Mouse (Mus musculus) liver, adult 2 months (tissue): ENCODE data around the gene L1td1. TPM values are rescaled to one million over a fixed set of nuclear protein-coding genes. Genes with fewer than 3 reads are reported as not detected.

Source experiments
- DNase-seq: peaks from one replicate; pipeline ENCODE4 v3.0.0-alpha.2; 2011; ENCODE audit warnings: low read depth, low spot score; ENCODE audit errors: extremely low read depth
- H3K27ac ChIP-seq: fragments of 200-500 bp; replicated peaks from 2 replicates; pipeline ENCODE4 v1.5.1; 2012; ENCODE audit warnings: low read depth, mild to moderate bottlenecking, control low read depth, inconsistent platforms, low read length; ENCODE audit not compliant: insufficient read depth
- H3K27me3 ChIP-seq: fragments of 200-500 bp; 2 replicates; pipeline ENCODE4 v1.6.1; 2012; ENCODE audit warnings: mild to moderate bottlenecking, moderate library complexity, low read length, inconsistent platforms; ENCODE audit not compliant: control insufficient read depth, insufficient read depth
- H3K36me3 ChIP-seq: fragments of 200-500 bp; 2 replicates; pipeline ENCODE4 v1.6.1; 2012; ENCODE audit warnings: low read length, inconsistent platforms; ENCODE audit not compliant: control insufficient read depth, insufficient read depth
- H3K4me1 ChIP-seq: fragments of 200-500 bp; 2 replicates; pipeline ENCODE4 v1.6.1; 2011; ENCODE audit warnings: low read length; ENCODE audit not compliant: control insufficient read depth, insufficient read depth
- H3K4me3 ChIP-seq: fragments of 200-500 bp; 2 replicates; pipeline ENCODE4 v1.5.1; 2011; ENCODE audit warnings: low read depth, mild to moderate bottlenecking, control low read depth, low read length, moderate library complexity; ENCODE audit not compliant: insufficient read depth
- H3K79me2 ChIP-seq: fragments of 200-500 bp; 2 replicates; pipeline ENCODE4 v1.6.1; 2012; ENCODE audit warnings: inconsistent platforms, mild to moderate bottlenecking, low read length, moderate library complexity; ENCODE audit not compliant: control insufficient read depth, insufficient read depth
- H3K9ac ChIP-seq: fragments of 200-500 bp; 2 replicates; pipeline ENCODE4 v1.6.1; 2012; ENCODE audit warnings: low read depth, mild to moderate bottlenecking, control low read depth, inconsistent platforms, low read length
- CTCF ChIP-seq: fragments of 200-500 bp; IDR thresholded peaks from 2 replicates; pipeline ENCODE4 v1.5.1; 2011; ENCODE audit warnings: low read depth, low read length, control low read depth
- POLR2A ChIP-seq: fragments of 200-500 bp; IDR thresholded peaks from 2 replicates; pipeline ENCODE4 v1.6.1; 2011; ENCODE audit warnings: low read length, control low read depth; ENCODE audit not compliant: insufficient read depth; ENCODE audit errors: extremely low read depth
- WGBS: fragments of 180-500 bp; shearing (Covaris S2); methylation state at CpG from one replicate; pipeline ENCODE4 v1.1.7; 2018; 5-methylcytosine and 5-hydroxymethylcytosine counted together
- polyA plus RNA-seq: library from polyadenylated mRNA; depleted of rRNA; stranded (reverse); fragments of >200 nt; gene quantifications from 2 replicates; pipeline ENCODE4 v1.2.3, GENCODE M21; 2012; rRNA removed
- total RNA-seq: library from RNA; depleted of rRNA; stranded (reverse); fragments of >200 nt; gene quantifications from 2 replicates; pipeline ENCODE4 v1.2.3, GENCODE M21; 2014; rRNA removed

The L1td1 gene
- total and polyA plus RNA-seq, 2 experiments, result not detected

GRCm38 (mm10) chr4:98776721-98777427 is 50.3 kb downstream of the L1td1 start:
- H3K4me1 ChIP-seq, result no peaks in the 10 kb centered on the region
- DNase-seq, result no peak
- no peaks in the 10 kb centered on the region for H3K79me2 ChIP-seq
- no peak overlapping the region for H3K4me3 ChIP-seq
- H3K27ac ChIP-seq, result no peak overlapping the region
- 0 out of 2 replicates have a peak, but pooled peaks cover 3% of the 10 kb centered on the region for H3K27me3 ChIP-seq
- no peak overlapping the region for H3K9ac ChIP-seq
- H3K36me3 ChIP-seq, result no peaks in the 10 kb centered on the region
- 92% methylated on average over 10 of the region's 10 CpGs for WGBS
- TF ChIP-seq CTCF (no peak), POLR2A (no peak)

- TF ChIP-seq CTCF (no peak), POLR2A (no peak)
- WGBS, result 89% methylated on average over 6 of the region's 6 CpGs
These were observed 50.9 kb downstream of the L1td1 start for GRCm38 (mm10) chr4:98777464-98777863.

GRCm38 (mm10) chr4:98778219-98778618 is 51.7 kb downstream of the L1td1 start:
- DNase-seq, result no peak
- no peak for TF ChIP-seq CTCF
- no peak for TF ChIP-seq POLR2A
- no peak overlapping the region for H3K27ac ChIP-seq
- no peaks in the 10 kb centered on the region for H3K36me3 ChIP-seq
- no peaks in the 10 kb centered on the region for H3K79me2 ChIP-seq
- 13% methylated on average over 16 of the region's 16 CpGs for WGBS
- no peak overlapping the region for H3K9ac ChIP-seq
- no peaks in the 10 kb centered on the region for H3K4me1 ChIP-seq
- no peak overlapping the region for H3K4me3 ChIP-seq
- H3K27me3 ChIP-seq, result 0 out of 2 replicates have a peak, but pooled peaks cover 3% of the 10 kb centered on the region

More at GRCm38 (mm10) chr4:98777464-98777863, 50.9 kb downstream of the L1td1 start:
- Histone ChIP-seq H3K27me3 (0 out of 2 replicates have a peak, but pooled peaks cover 3% of the 10 kb centered on the region), H3K4me1 (no peaks in the 10 kb centered on the region), H3K9ac (no peak overlapping the region), H3K27ac (no peak overlapping the region), H3K4me3 (no peak overlapping the region), H3K79me2 (no peaks in the 10 kb centered on the region), H3K36me3 (no peaks in the 10 kb centered on the region)
- no peak for DNase-seq

- TF ChIP-seq CTCF (no peak), POLR2A (no peak)
- Histone ChIP-seq H3K36me3 (no peaks in the 10 kb centered on the region), H3K27ac (no peak overlapping the region), H3K9ac (no peak overlapping the region), H3K27me3 (0 out of 2 replicates have a peak, but pooled peaks cover 3% of the 10 kb centered on the region), H3K4me3 (no peak overlapping the region), H3K79me2 (no peaks in the 10 kb centered on the region), H3K4me1 (0 out of 2 replicates have a peak, but pooled peaks cover 4% of the 10 kb centered on the region)
- 35% methylated on average over 8 of the region's 8 CpGs for WGBS
- DNase-seq, result no peak
These were observed 59.3 kb downstream of the L1td1 start for GRCm38 (mm10) chr4:98785851-98786250.

GRCm38 (mm10) chr4:98786281-98786680 is 59.7 kb downstream of the L1td1 start:
- H3K79me2 ChIP-seq, result no peaks in the 10 kb centered on the region
- no peak for DNase-seq
- H3K9ac ChIP-seq, result no peak overlapping the region
- H3K27ac ChIP-seq, result no peak overlapping the region
- no peaks in the 10 kb centered on the region for H3K36me3 ChIP-seq
- TF ChIP-seq CTCF, result no peak
- no peak for TF ChIP-seq POLR2A
- 0 out of 2 replicates have a peak, but pooled peaks cover 4% of the 10 kb centered on the region for H3K4me1 ChIP-seq
- 0 out of 2 replicates have a peak, but pooled peaks cover 3% of the 10 kb centered on the region for H3K27me3 ChIP-seq
- 47% methylated on average over 3 of the region's 3 CpGs for WGBS
- no peak overlapping the region for H3K4me3 ChIP-seq

Other genes starting within 250 kb of the L1td1 start
- gene Kank4, start 90.8 kb downstream of the L1td1 start, total RNA-seq, result 0.07 TPM in 1 of 2 replicates, not detected in the other
- 0.01 and 0.16 TPM in 2 replicates for gene Kank4, start 90.8 kb downstream of the L1td1 start, polyA plus RNA-seq
- gene I0C0044D17Rik, start 97.1 kb downstream of the L1td1 start, total RNA-seq, result not detected in 2 replicates
- gene I0C0044D17Rik, start 97.1 kb downstream of the L1td1 start, polyA plus RNA-seq, result not detected in 2 replicates
- gene Usp1, start 197.1 kb downstream of the L1td1 start, total RNA-seq, result 13.4 and 13.9 TPM in 2 replicates
- gene Usp1, start 197.1 kb downstream of the L1td1 start, polyA plus RNA-seq, result 24.9 and 27.2 TPM in 2 replicates